Mouse (Mus musculus) lung, embryonic 14.5 days (tissue): ENCODE measurements at regions not wholly inside any gene's neighbourhood (a gene's known extent, or its start where the extent isn't known, plus 50 kb on each side); places are given as distances from the start of the nearest gene placed in this dataset.
"Not testable (repeated sequence)": the region's sequence is repeated elsewhere in the genome, so short reads cannot be mapped to it uniquely, and the experiment has no call there.

Experiments
- ATAC-seq: fragments of 200-750 bp; cut with Nextera tagmentation; 2 replicates; pipeline ENCODE4 v1.8.0; 2017; ENCODE audit warnings: mild to moderate bottlenecking, moderate TSS enrichment, moderate library complexity; ENCODE audit not compliant: insufficient read depth
- DNase-seq: peaks from one replicate; pipeline ENCODE4 v3.0.0-alpha.2; 2015
- H3K27ac ChIP-seq: fragments of 300-500 bp; sonication (generic); 2 replicates; pipeline ENCODE4 v1.5.1; 2014; ENCODE audit warnings: low read depth, mild to moderate bottlenecking, moderate library complexity
- H3K27me3 ChIP-seq: fragments of 300-500 bp; sonication (generic); 2 replicates; pipeline ENCODE4 v1.6.1; 2014; ENCODE audit warnings: low read length, control low read depth; ENCODE audit not compliant: insufficient read depth
- H3K36me3 ChIP-seq: fragments of 300-500 bp; sonication (generic); 2 replicates; pipeline ENCODE4 v1.6.1; 2014; ENCODE audit warnings: control low read depth; ENCODE audit not compliant: insufficient read depth
- H3K4me1 ChIP-seq: fragments of 300-500 bp; sonication (generic); 2 replicates; pipeline ENCODE4 v1.6.1; 2014; ENCODE audit warnings: antibody characterized with exemption, control low read depth; ENCODE audit not compliant: insufficient read depth
- H3K4me2 ChIP-seq: fragments of 300-500 bp; sonication (generic); 2 replicates; pipeline ENCODE4 v1.6.1; 2014; ENCODE audit warnings: mild to moderate bottlenecking
- H3K4me3 ChIP-seq: fragments of 300-500 bp; sonication (generic); 2 replicates; pipeline ENCODE4 v1.5.1; 2014; ENCODE audit warnings: low read depth, low read length
- H3K9ac ChIP-seq: fragments of 300-500 bp; sonication (generic); 2 replicates; pipeline ENCODE4 v1.6.1; 2014
- H3K9me3 ChIP-seq: fragments of 300-500 bp; sonication (generic); 2 replicates; pipeline ENCODE4 v1.6.1; 2016; ENCODE audit warnings: low read depth, low read length, control low read depth
- CTCF ChIP-seq: IDR thresholded peaks from 2 replicates; pipeline ENCODE4 v1.5.1; 2016; ENCODE audit warnings: antibody characterized with exemption, low read depth
- whole genome bisulfite sequencing: fragments of 180-500 bp; shearing (Covaris S2); extraction: QIAGEN DNeasy Blood & Tissue Kit; methylation state at CpG from one replicate; pipeline ENCODE4 v1.1.7; 2014; 5-methylcytosine and 5-hydroxymethylcytosine counted together

- DNase-seq (no peak), ATAC-seq (no peak)
- H3K27me3 ChIP-seq, result no peaks in the 10 kb centered on the region
- WGBS, result 56% methylated on average over 3 of the region's 3 CpGs
- no peak overlapping the region for H3K4me3 ChIP-seq
- H3K36me3 ChIP-seq, result no peaks in the 10 kb centered on the region
- H3K9me3 ChIP-seq, result no peaks in the 10 kb centered on the region
- TF ChIP-seq CTCF, result no peak
- H3K4me1 ChIP-seq, result no peaks in the 10 kb centered on the region
- H3K4me2 ChIP-seq, result no peak overlapping the region
- H3K27ac ChIP-seq, result no peak overlapping the region
- no peak overlapping the region for H3K9ac ChIP-seq
These were observed 1007.2 kb downstream of the Epha7 start for GRCm38 (mm10) chr4:29820141-29820540.

- H3K4me3 ChIP-seq, ATAC-seq, H3K4me2 ChIP-seq, H3K9me3 ChIP-seq, DNase-seq, H3K4me1 ChIP-seq, H3K27ac ChIP-seq, H3K36me3 ChIP-seq, H3K9ac ChIP-seq, H3K27me3 ChIP-seq: not testable (repeated sequence)
- 67% methylated on average over 3 of the region's 3 CpGs for WGBS
These were observed 1017.8 kb downstream of the Epha7 start for GRCm38 (mm10) chr4:29830727-29831126.

GRCm38 (mm10) chr4:29832774-29833173 lies 1019.8 kb downstream of the Epha7 start:
- Histone ChIP-seq H3K4me3 (no peak overlapping the region), H3K36me3 (no peaks in the 10 kb centered on the region), H3K4me1 (no peaks in the 10 kb centered on the region), H3K27me3 (no peaks in the 10 kb centered on the region), H3K4me2 (no peak overlapping the region), H3K9me3 (no peaks in the 10 kb centered on the region), H3K27ac (no peak overlapping the region), H3K9ac (no peak overlapping the region)
- no peak for DNase-seq
- 74% methylated on average over 6 of the region's 6 CpGs for WGBS
- TF ChIP-seq CTCF, result no peak
- no peak for ATAC-seq

GRCm38 (mm10) chr4:29856616-29857015 lies 1043.7 kb downstream of the Epha7 start:
- peak; percentile 53 for DNase-seq
- H3K36me3 ChIP-seq, result no peaks in the 10 kb centered on the region
- H3K4me2 ChIP-seq, result no peak overlapping the region

More at GRCm38 (mm10) chr4:29856616-29857015, 1043.7 kb downstream of the Epha7 start:
- ATAC-seq, result no peak
- Histone ChIP-seq H3K27ac (no peak overlapping the region), H3K9ac (no peak overlapping the region), H3K4me1 (no peaks in the 10 kb centered on the region), H3K27me3 (no peaks in the 10 kb centered on the region), H3K4me3 (no peak overlapping the region), H3K9me3 (no peaks in the 10 kb centered on the region)
- TF ChIP-seq CTCF, result no peak
- 56% methylated on average over 2 of the region's 2 CpGs for WGBS
